Mouse (Mus musculus): ENCODE data around the gene Spsb1. TPM values are rescaled to one million over a fixed set of nuclear protein-coding genes. Genes with fewer than 3 reads are reported as not detected.

The Spsb1 gene
- polyA plus RNA-seq, 1 experiment from 2014 or later: 23.3 TPM

GRCm38 (mm10) chr4:149966963-149967362 is 12.1 kb upstream of the Spsb1 start:
- no peak for TF ChIP-seq CTCF (IDR thresholded peaks at IDR 0.05)
- POLR2A ChIA-PET: no interaction called here
- ATAC-seq (no peak), DNase-seq (ENCODE audit: low read depth, low spot score) (no peak)
- CTCF ChIA-PET: interaction anchor here (1.5 to 1.6 kb wide), 2 partner anchors 8 to 25 kb away, joined by 3 to 4 read pairs; no protein-coding TSS in a partner anchor
- in situ Hi-C loops (cut with MboI; ENCODE audit: low pct_unique_long_range_greater_than_20kb): no loop called here
- H3K27me3 ChIP-seq: no peaks in the 10 kb centered on the region

- H3K27me3 ChIP-seq: no peaks in the 10 kb centered on the region
- in situ Hi-C loops (cut with MboI; ENCODE audit: low pct_unique_long_range_greater_than_20kb): no loop called here
- ATAC-seq (no peak), DNase-seq (ENCODE audit: low read depth, low spot score) (no peak)
- no peak for TF ChIP-seq CTCF (IDR thresholded peaks at IDR 0.05)
- CTCF ChIA-PET: interaction anchor here (1.6 kb wide), 1 partner anchor 25 kb away, joined by 3 read pairs; no protein-coding TSS in a partner anchor
- POLR2A ChIA-PET: no interaction called here
Observed at GRCm38 (mm10) chr4:149966252-149966651, 11.4 kb upstream of the Spsb1 start.

- no peak for TF ChIP-seq CTCF (IDR thresholded peaks at IDR 0.05)
- ATAC-seq: no peak
- POLR2A ChIA-PET: interaction anchor here (0.6 kb wide), 1 partner anchor 213 kb away, joined by 3 read pairs; no protein-coding TSS in a partner anchor
- DNase-seq (ENCODE audit: low read depth, low spot score): no peak
- in situ Hi-C loops (cut with MboI; ENCODE audit: low pct_unique_long_range_greater_than_20kb): no loop called here
- CTCF ChIA-PET: interaction anchor here (1.6 kb wide), 1 partner anchor 26 kb away, joined by 3 read pairs; no protein-coding TSS in a partner anchor
- H3K27me3 ChIP-seq: no peaks in the 10 kb centered on the region
Observed at GRCm38 (mm10) chr4:149965672-149966071, 10.8 kb upstream of the Spsb1 start.

DNA sequence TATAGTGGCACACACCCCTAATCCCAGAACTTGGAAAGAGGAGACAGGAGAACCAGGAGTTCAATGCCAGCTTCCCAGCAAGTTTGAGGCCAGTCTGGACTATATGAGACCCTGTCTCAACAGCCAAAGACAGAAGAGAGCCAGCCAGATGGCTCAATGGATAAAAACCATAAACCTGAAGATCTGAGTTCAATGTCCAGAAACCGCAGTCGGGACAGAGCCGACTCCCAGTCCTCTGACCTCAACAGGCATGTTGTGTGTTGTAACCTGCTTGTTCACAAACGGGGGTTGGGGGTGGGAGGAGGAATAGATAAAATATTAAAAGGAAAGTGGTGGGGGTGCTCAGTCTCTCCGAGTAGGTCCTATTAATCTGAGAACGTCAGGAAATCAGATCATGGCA is 10.4 kb upstream of the Spsb1 start:
- TF ChIP-seq CTCF (IDR thresholded peaks at IDR 0.05): no peak
- in situ Hi-C loops (cut with MboI; ENCODE audit: low pct_unique_long_range_greater_than_20kb): no loop called here
- POLR2A ChIA-PET: interaction anchor here (0.6 kb wide), 1 partner anchor 213 kb away, joined by 3 read pairs; no protein-coding TSS in a partner anchor

GRCm38 (mm10) chr4:149964770-149965169 is 9.9 kb upstream of the Spsb1 start:
- in situ Hi-C loops (cut with MboI; ENCODE audit: low pct_unique_long_range_greater_than_20kb): no loop called here

More for the DNA sequence above, 10.4 kb upstream of the Spsb1 start:
- no peaks in the 10 kb centered on the region for H3K27me3 ChIP-seq
- CTCF ChIA-PET: interaction anchor here (0.7 kb wide), 1 partner anchor 9 kb away, joined by 3 read pairs; no protein-coding TSS in a partner anchor
- DNase-seq (ENCODE audit: low read depth, low spot score) (no peak), ATAC-seq (no peak)

GRCm38 (mm10) chr4:149964285-149964684 is 9.4 kb upstream of the Spsb1 start:
- ATAC-seq (no peak), DNase-seq (ENCODE audit: low read depth, low spot score) (no peak)
- in situ Hi-C loops (cut with MboI; ENCODE audit: low pct_unique_long_range_greater_than_20kb): no loop called here
- H3K27me3 ChIP-seq: no peaks in the 10 kb centered on the region
- POLR2A ChIA-PET: no interaction called here
- CTCF ChIA-PET: interaction anchor here (0.7 kb wide), 1 partner anchor 8 kb away, joined by 3 read pairs; no protein-coding TSS in a partner anchor
- no peak for TF ChIP-seq CTCF (IDR thresholded peaks at IDR 0.05)

More at GRCm38 (mm10) chr4:149964770-149965169, 9.9 kb upstream of the Spsb1 start:
- no peak for TF ChIP-seq CTCF (IDR thresholded peaks at IDR 0.05)
- DNase-seq (ENCODE audit: low read depth, low spot score): no peak
- ChIA-PET CTCF (interaction anchor here (0.7 kb wide), 1 partner anchor 9 kb away, joined by 3 read pairs; no protein-coding TSS in a partner anchor), POLR2A (no interaction called here)
- no peaks in the 10 kb centered on the region for H3K27me3 ChIP-seq
- ATAC-seq: no peak

DNA sequence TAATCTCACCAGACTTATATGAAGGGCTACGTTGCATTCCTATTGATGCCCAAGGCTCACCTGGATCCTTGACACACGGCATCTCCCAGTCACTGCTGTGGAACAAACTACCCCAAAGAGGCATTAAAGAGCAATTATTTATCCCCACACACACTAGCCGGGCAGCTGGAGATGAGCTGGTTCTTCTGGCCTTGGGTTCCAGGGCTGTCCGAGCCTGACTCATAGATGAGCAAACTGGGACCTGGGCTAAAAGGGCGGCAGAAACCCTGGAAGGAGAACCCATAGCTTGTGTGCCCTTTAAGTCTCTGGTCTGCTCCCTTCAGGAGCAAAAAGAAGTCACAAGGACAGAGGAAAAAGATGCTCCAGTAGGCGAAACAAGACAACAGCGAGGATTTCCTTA is 5.5 kb upstream of the Spsb1 start:
- CTCF ChIA-PET: no interaction called here
- in situ Hi-C loops (cut with MboI; ENCODE audit: low pct_unique_long_range_greater_than_20kb): no loop called here
- no peaks in the 10 kb centered on the region for H3K27me3 ChIP-seq
- ATAC-seq (no peak), DNase-seq (ENCODE audit: low read depth, low spot score) (no peak)
- TF ChIP-seq CTCF (IDR thresholded peaks at IDR 0.05): no peak
- POLR2A ChIA-PET: no interaction called here

DNA sequence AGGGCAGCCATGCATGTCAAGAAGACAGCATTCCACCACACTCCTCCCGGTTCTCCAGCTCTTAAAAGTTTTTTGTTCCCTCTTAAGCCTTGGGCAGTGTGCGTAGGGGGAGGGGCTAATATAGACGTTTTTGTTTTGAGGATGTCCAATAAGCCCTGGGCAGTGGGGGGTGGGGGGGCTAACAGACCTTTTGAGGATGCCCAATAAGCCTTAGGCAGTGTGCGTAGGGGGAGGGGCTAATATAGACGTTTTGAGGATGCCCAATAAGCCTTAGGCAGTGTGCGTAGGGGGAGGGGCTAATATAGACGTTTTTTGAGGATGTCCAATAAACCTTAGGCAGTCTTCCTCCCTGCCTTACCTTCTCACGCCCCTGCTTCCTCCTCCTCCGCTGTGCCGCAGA is 5.0 kb upstream of the Spsb1 start:
- no peak for DNase-seq (ENCODE audit: low read depth, low spot score)
- no peak for TF ChIP-seq CTCF (IDR thresholded peaks at IDR 0.05)
- ATAC-seq: no peak
- in situ Hi-C loops (cut with MboI; ENCODE audit: low pct_unique_long_range_greater_than_20kb): loop anchor here (5.0 to 10.0 kb wide), 2 partner anchors 115 to 158 kb away; no protein-coding TSS in a partner anchor
- ChIA-PET POLR2A (no interaction called here), CTCF (interaction anchor here (1.1 to 2.0 kb wide), 6 partner anchors 10 to 222 kb away, joined by 3 to 9 read pairs (median 6); partner anchors contain the start of gene Tmem201)
- no peaks in the 10 kb centered on the region for H3K27me3 ChIP-seq

DNA sequence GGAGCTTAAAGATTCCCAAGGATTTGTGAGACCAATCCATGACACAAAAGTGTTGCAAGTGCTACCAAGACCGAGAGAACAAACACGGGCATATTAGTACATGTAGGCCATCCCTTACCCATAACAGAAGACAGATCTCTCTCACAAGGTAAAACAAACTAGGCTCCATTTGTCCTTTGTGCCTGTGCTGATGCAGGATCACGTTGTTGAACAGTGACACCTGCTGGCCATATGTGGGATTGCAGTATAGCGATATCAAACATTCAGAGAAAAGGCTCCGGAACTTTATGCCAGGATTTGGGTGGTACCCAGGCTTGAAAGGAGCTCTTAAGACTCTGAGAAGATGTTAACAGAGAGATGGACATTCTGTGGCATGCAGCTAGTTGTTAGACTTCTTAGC is 3.7 kb upstream of the Spsb1 start:
- no peak for DNase-seq (ENCODE audit: low read depth, low spot score)
- in situ Hi-C loops (cut with MboI; ENCODE audit: low pct_unique_long_range_greater_than_20kb): loop anchor here (5.0 to 10.0 kb wide), 2 partner anchors 114 to 156 kb away; no protein-coding TSS in a partner anchor
- H3K27me3 ChIP-seq: no peaks in the 10 kb centered on the region
- CTCF ChIA-PET: interaction anchor here (0.6 to 5.0 kb wide), 21 partner anchors 9 to 223 kb away, joined by 3 to 33 read pairs (median 4); partner anchors contain the start of gene Tmem201
- no peak for TF ChIP-seq CTCF (IDR thresholded peaks at IDR 0.05)
- POLR2A ChIA-PET: interaction anchor here (0.8 kb wide), 1 partner anchor 126 kb away, joined by 3 read pairs; no protein-coding TSS in a partner anchor
- ATAC-seq: no peak

GRCm38 (mm10) chr4:149956048-149956447 is 1.2 kb upstream of the Spsb1 start:
- TF ChIP-seq CTCF (IDR thresholded peaks at IDR 0.05): no peak
- ChIA-PET POLR2A (interaction anchor here (1.6 to 1.7 kb wide), 2 partner anchors 79 to 109 kb away, joined by 3 to 7 read pairs; no protein-coding TSS in a partner anchor), CTCF (interaction anchor here (1.0 to 5.0 kb wide), 4 partner anchors 9 to 176 kb away, joined by 3 to 33 read pairs (median 4); no protein-coding TSS in a partner anchor)
- no peak for ATAC-seq
- in situ Hi-C loops (cut with MboI; ENCODE audit: low pct_unique_long_range_greater_than_20kb): loop anchor here (5.0 to 10.0 kb wide), 2 partner anchors 111 to 154 kb away; no protein-coding TSS in a partner anchor
- DNase-seq (ENCODE audit: low read depth, low spot score): no peak
- no peaks in the 10 kb centered on the region for H3K27me3 ChIP-seq

- H3K27me3 ChIP-seq: no peaks in the 10 kb centered on the region
- POLR2A ChIA-PET: interaction anchor here (1.6 to 1.7 kb wide), 2 partner anchors 78 to 109 kb away, joined by 3 to 7 read pairs; no protein-coding TSS in a partner anchor
- CTCF ChIA-PET: interaction anchor here (0.9 to 5.0 kb wide), 5 partner anchors 9 to 175 kb away, joined by 3 to 33 read pairs (median 3); no protein-coding TSS in a partner anchor
- TF ChIP-seq CTCF (IDR thresholded peaks at IDR 0.05): no peak
- no peak for DNase-seq (ENCODE audit: low read depth, low spot score)
- ATAC-seq: no peak
- in situ Hi-C loops (cut with MboI; ENCODE audit: low pct_unique_long_range_greater_than_20kb): loop anchor here (5.0 to 10.0 kb wide), 2 partner anchors 111 to 153 kb away; no protein-coding TSS in a partner anchor
Observed at GRCm38 (mm10) chr4:149955631-149956030, 788 bp upstream of the Spsb1 start.
